Mouse (Mus musculus) WW6 (cell line): ENCODE data around the gene Zhx3.
A peak's percentile ranks its signal among the peaks of the same experiment; 100 is the strongest.

Source experiments
- DNase-seq: peaks from one replicate; pipeline ENCODE4 v3.0.0-alpha.2; 2013; ENCODE audit warnings: low read depth, low spot score

Gene Zhx3

GRCm38 (mm10) chr2:160872890-160873382 is at the start of gene Zhx3:
Zhx3 (minus strand) TSS chr2:160872998.
- DNase-seq = peak; percentile 55

GRCm38 (mm10) chr2:160921285-160921684 is 48.5 kb upstream of the Zhx3 start:
- no peak for DNase-seq

- DNase-seq = no peak
Observed at GRCm38 (mm10) chr2:160918930-160919215, 46.1 kb upstream of the Zhx3 start.

- DNase-seq = no peak
Observed at GRCm38 (mm10) chr2:160918154-160918929, 45.5 kb upstream of the Zhx3 start.

- DNase-seq = no peak
Observed at GRCm38 (mm10) chr2:160917313-160917712, 44.5 kb upstream of the Zhx3 start.

- no peak for DNase-seq
Observed at GRCm38 (mm10) chr2:160916714-160917113, 43.9 kb upstream of the Zhx3 start.

- no peak for DNase-seq
Observed at GRCm38 (mm10) chr2:160915821-160916610, 43.2 kb upstream of the Zhx3 start.

- DNase-seq = no peak
Observed at GRCm38 (mm10) chr2:160914656-160915055, 41.9 kb upstream of the Zhx3 start.

- DNase-seq = no peak
Observed at GRCm38 (mm10) chr2:160912231-160912671, 39.5 kb upstream of the Zhx3 start, which contains the start of gene Emilin3. Emilin3 (minus strand) TSS chr2:160912328.

- no peak for DNase-seq
Observed at GRCm38 (mm10) chr2:160911558-160912201, 38.9 kb upstream of the Zhx3 start.

- no peak for DNase-seq
Observed at GRCm38 (mm10) chr2:160910633-160911032, 37.8 kb upstream of the Zhx3 start.

- DNase-seq = no peak
Observed at GRCm38 (mm10) chr2:160908607-160909006, 35.8 kb upstream of the Zhx3 start.

GRCm38 (mm10) chr2:160906101-160906500 is 33.3 kb upstream of the Zhx3 start:
- no peak for DNase-seq

- DNase-seq = no peak
Observed at GRCm38 (mm10) chr2:160905301-160905700, 32.5 kb upstream of the Zhx3 start.

- DNase-seq = no peak
Observed at GRCm38 (mm10) chr2:160901656-160902412, 29.0 kb upstream of the Zhx3 start.

GRCm38 (mm10) chr2:160891697-160892096 is 18.9 kb upstream of the Zhx3 start:
- DNase-seq = no peak

- no peak for DNase-seq
Observed at GRCm38 (mm10) chr2:160891045-160891444, 18.2 kb upstream of the Zhx3 start.

- DNase-seq = no peak
Observed at GRCm38 (mm10) chr2:160887859-160888258, 15.1 kb upstream of the Zhx3 start.

- DNase-seq = no peak
Observed at GRCm38 (mm10) chr2:160887284-160887683, 14.5 kb upstream of the Zhx3 start.

- no peak for DNase-seq
Observed at GRCm38 (mm10) chr2:160886221-160886620, 13.4 kb upstream of the Zhx3 start.

GRCm38 (mm10) chr2:160884830-160885229 is 12.0 kb upstream of the Zhx3 start:
- DNase-seq = no peak
